Mouse (Mus musculus): ENCODE results near the gene Sv2b. TPM values are rescaled to one million over a fixed set of nuclear protein-coding genes. Genes with fewer than 3 reads are reported as not detected.

Gene Sv2b
- polyA plus RNA-seq, 1 experiment from 2014 or later, result 0.85 TPM

GRCm38 (mm10) chr7:75110689-75111088 is 198.4 kb downstream of the Sv2b start:
- Histone ChIP-seq H3K4me1 (replicated peaks; ENCODE audit: control insufficient read depth, insufficient read depth, low read length) (no peaks in the 10 kb centered on the region), H3K27ac (ENCODE audit: low read depth, low read length) (no peak overlapping the region), H3K9ac (ENCODE audit: low read depth, low read length) (no peak overlapping the region), H3K9me3 (ENCODE audit: control insufficient read depth, low read length) (no peaks in the 10 kb centered on the region), H3K4me2 (replicated peaks; ENCODE audit: low read depth, low read length) (no peak overlapping the region), H3K4me3 (ENCODE audit: low read depth, low read length) (no peak overlapping the region), H3K27me3 (ENCODE audit: control insufficient read depth, insufficient read depth, low read length) (no peaks in the 10 kb centered on the region), H3K36me3 (ENCODE audit: control insufficient read depth, insufficient read depth, low read length) (no peaks in the 10 kb centered on the region)
- ATAC-seq (ENCODE audit: low FRiP score) (no peak), DNase-seq (ENCODE audit: low spot score) (peak; percentile 50)
- 15% methylated on average over 6 of the region's 6 CpGs for WGBS

- no peak overlapping the region for H3K9ac ChIP-seq (ENCODE audit: low read depth, low read length)
- DNase-seq (ENCODE audit: low spot score) (peak; percentile 66), ATAC-seq (ENCODE audit: low FRiP score) (no peak)
- H3K9me3 ChIP-seq (ENCODE audit: control insufficient read depth, low read length), result no peaks in the 10 kb centered on the region
- H3K4me1 ChIP-seq (replicated peaks; ENCODE audit: control insufficient read depth, insufficient read depth, low read length), result no peaks in the 10 kb centered on the region
- H3K36me3 ChIP-seq (ENCODE audit: control insufficient read depth, insufficient read depth, low read length), result no peaks in the 10 kb centered on the region
- no peak overlapping the region for H3K27ac ChIP-seq (ENCODE audit: low read depth, low read length)
- no peak overlapping the region for H3K4me3 ChIP-seq (ENCODE audit: low read depth, low read length)
- no peaks in the 10 kb centered on the region for H3K27me3 ChIP-seq (ENCODE audit: control insufficient read depth, insufficient read depth, low read length)
- H3K4me2 ChIP-seq (replicated peaks; ENCODE audit: low read depth, low read length), result no peak overlapping the region
These were observed 201.6 kb downstream of the Sv2b start for GRCm38 (mm10) chr7:75107441-75107840.

- Histone ChIP-seq H3K27me3 (ENCODE audit: control insufficient read depth, insufficient read depth, low read length) (no peaks in the 10 kb centered on the region), H3K4me1 (replicated peaks; ENCODE audit: control insufficient read depth, insufficient read depth, low read length) (no peaks in the 10 kb centered on the region), H3K9me3 (ENCODE audit: control insufficient read depth, low read length) (no peaks in the 10 kb centered on the region), H3K4me2 (replicated peaks; ENCODE audit: low read depth, low read length) (no peak overlapping the region), H3K36me3 (ENCODE audit: control insufficient read depth, insufficient read depth, low read length) (no peaks in the 10 kb centered on the region), H3K27ac (ENCODE audit: low read depth, low read length) (no peak overlapping the region), H3K4me3 (ENCODE audit: low read depth, low read length) (no peak overlapping the region), H3K9ac (ENCODE audit: low read depth, low read length) (no peak overlapping the region)
- no peak for ATAC-seq (ENCODE audit: low FRiP score)
- 78% methylated on average over 1 of the region's 1 CpGs for WGBS
- DNase-seq (ENCODE audit: low spot score), result no peak
These were observed 205.2 kb downstream of the Sv2b start for GRCm38 (mm10) chr7:75103900-75104299.

- Histone ChIP-seq H3K9ac (ENCODE audit: low read depth, low read length) (no peak overlapping the region), H3K9me3 (ENCODE audit: control insufficient read depth, low read length) (no peaks in the 10 kb centered on the region), H3K36me3 (ENCODE audit: control insufficient read depth, insufficient read depth, low read length) (no peaks in the 10 kb centered on the region), H3K27me3 (ENCODE audit: control insufficient read depth, insufficient read depth, low read length) (no peaks in the 10 kb centered on the region), H3K4me2 (replicated peaks; ENCODE audit: low read depth, low read length) (no peak overlapping the region), H3K27ac (ENCODE audit: low read depth, low read length) (no peak overlapping the region), H3K4me3 (ENCODE audit: low read depth, low read length) (no peak overlapping the region), H3K4me1 (replicated peaks; ENCODE audit: control insufficient read depth, insufficient read depth, low read length) (no peaks in the 10 kb centered on the region)
- DNase-seq (ENCODE audit: low spot score), result no peak
- ATAC-seq (ENCODE audit: low FRiP score), result no peak
- WGBS, result 87% methylated on average over 16 of the region's 17 CpGs
These were observed 206.3 kb downstream of the Sv2b start for GRCm38 (mm10) chr7:75102536-75103332.

GRCm38 (mm10) chr7:75085473-75085872 is 223.6 kb downstream of the Sv2b start:
- 89% methylated on average over 4 of the region's 4 CpGs for WGBS
- H3K4me3 ChIP-seq (ENCODE audit: low read depth, low read length), result no peak overlapping the region
- no peaks in the 10 kb centered on the region for H3K9me3 ChIP-seq (ENCODE audit: control insufficient read depth, low read length)
- ATAC-seq (ENCODE audit: low FRiP score), result no peak
- no peak overlapping the region for H3K9ac ChIP-seq (ENCODE audit: low read depth, low read length)
- DNase-seq (ENCODE audit: low spot score), result no peak
- no peaks in the 10 kb centered on the region for H3K36me3 ChIP-seq (ENCODE audit: control insufficient read depth, insufficient read depth, low read length)
- no peak overlapping the region for H3K27ac ChIP-seq (ENCODE audit: low read depth, low read length)
- no peaks in the 10 kb centered on the region for H3K27me3 ChIP-seq (ENCODE audit: control insufficient read depth, insufficient read depth, low read length)
- H3K4me2 ChIP-seq (replicated peaks; ENCODE audit: low read depth, low read length), result no peak overlapping the region
- no peaks in the 10 kb centered on the region for H3K4me1 ChIP-seq (replicated peaks; ENCODE audit: control insufficient read depth, insufficient read depth, low read length)

- Histone ChIP-seq H3K27me3 (ENCODE audit: control insufficient read depth, insufficient read depth, low read length) (no peaks in the 10 kb centered on the region), H3K4me3 (ENCODE audit: low read depth, low read length) (no peak overlapping the region)
- no peak for ATAC-seq (ENCODE audit: low FRiP score)
These were observed 228.9 kb downstream of the Sv2b start for GRCm38 (mm10) chr7:75080163-75080562.

GRCm38 (mm10) chr7:75077560-75078208 is 231.4 kb downstream of the Sv2b start:
- H3K27ac ChIP-seq (ENCODE audit: low read depth, low read length), result no peak overlapping the region
- no peaks in the 10 kb centered on the region for H3K9me3 ChIP-seq (ENCODE audit: control insufficient read depth, low read length)
- no peaks in the 10 kb centered on the region for H3K27me3 ChIP-seq (ENCODE audit: control insufficient read depth, insufficient read depth, low read length)
- H3K4me3 ChIP-seq (ENCODE audit: low read depth, low read length), result no peak overlapping the region
- H3K4me2 ChIP-seq (replicated peaks; ENCODE audit: low read depth, low read length), result no peak overlapping the region
- H3K4me1 ChIP-seq (replicated peaks; ENCODE audit: control insufficient read depth, insufficient read depth, low read length), result no peaks in the 10 kb centered on the region
- WGBS, result 87% methylated on average over 8 of the region's 8 CpGs
- no peaks in the 10 kb centered on the region for H3K36me3 ChIP-seq (ENCODE audit: control insufficient read depth, insufficient read depth, low read length)
- no peak overlapping the region for H3K9ac ChIP-seq (ENCODE audit: low read depth, low read length)
- DNase-seq (ENCODE audit: low spot score), result no peak
- no peak for ATAC-seq (ENCODE audit: low FRiP score)

More at GRCm38 (mm10) chr7:75080163-75080562, 228.9 kb downstream of the Sv2b start:
- Histone ChIP-seq H3K9me3 (ENCODE audit: control insufficient read depth, low read length) (no peaks in the 10 kb centered on the region), H3K4me2 (replicated peaks; ENCODE audit: low read depth, low read length) (no peak overlapping the region), H3K27ac (ENCODE audit: low read depth, low read length) (no peak overlapping the region), H3K4me1 (replicated peaks; ENCODE audit: control insufficient read depth, insufficient read depth, low read length) (no peaks in the 10 kb centered on the region), H3K9ac (ENCODE audit: low read depth, low read length) (no peak overlapping the region), H3K36me3 (ENCODE audit: control insufficient read depth, insufficient read depth, low read length) (no peaks in the 10 kb centered on the region)
- DNase-seq (ENCODE audit: low spot score), result no peak

All from hindbrain, embryonic 11.5 days (tissue).